9 mouse cellular contexts compared by ENCODE assay signal in genomic region chr5:100526164-100526563, GRCm38 (mm10). TPM values are rescaled to one million over a fixed set of nuclear protein-coding genes. Genes with fewer than 3 reads are reported as not detected.
DNase-seq lines count a peak whose midpoint lies in the region; ATAC-seq lines count a peak whose summit lies in the region.
"Had no signal": no experiment of that assay in that cellular context is flagged by ENCODE, and none has a peak within 500 bp of the region (broad histone marks: within the 10 kb centered on the region; RNA-seq: fewer than 3 reads in every experiment).

No protein-coding gene starts in this region.

- peak; percentile 37 to 63 for DNase-seq in left cerebral cortex, postnatal 14 days (ENCODE audit: low spot score in 2 of 2)
- no peak for DNase-seq in left cerebral cortex, postnatal 4 days
- peak; percentile 46 to 54 for DNase-seq in lung, adult 18-20 months
- peak; percentile 15 to 16 for DNase-seq in spleen, postnatal 14 days (ENCODE audit: low spot score in 2 of 2)
- DNase-seq in forebrain, embryonic 11.5 days (ENCODE audit: low spot score), result no peak
- no peak for DNase-seq in right cerebral cortex, postnatal 25 days
- no peak for DNase-seq in ovary, postnatal 14 days (ENCODE audit: low spot score)

- no peak overlapping the region for H3K9ac ChIP-seq in heart, embryonic 11.5 days (ENCODE audit: low read depth, low read length)
- no peak overlapping the region for H3K9ac ChIP-seq in forebrain, embryonic 11.5 days (ENCODE audit: low read length)

- H3K4me2 ChIP-seq in heart, embryonic 11.5 days, result no peak overlapping the region
- H3K4me2 ChIP-seq in forebrain, embryonic 11.5 days (ENCODE audit: low read depth, low read length, severe bottlenecking), result no peak overlapping the region

- no peak overlapping the region for H3K4me3 ChIP-seq in heart, embryonic 11.5 days (ENCODE audit: low read depth, low read length)
- no peak overlapping the region for H3K4me3 ChIP-seq in forebrain, embryonic 11.5 days (ENCODE audit: low read depth, low read length)

- 0 out of 2 replicates have a peak overlapping the region, but pooled peaks have one; percentile 50 for H3K27ac ChIP-seq in heart, embryonic 11.5 days (ENCODE audit: low read depth, low read length)
- no peak overlapping the region for H3K27ac ChIP-seq in forebrain, embryonic 11.5 days (ENCODE audit: low read depth, low read length)

- H3K4me1 ChIP-seq in heart, embryonic 11.5 days (ENCODE audit: control insufficient read depth, insufficient read depth, low read length), result peaks cover 6% of the 10 kb centered on the region; the same call in 1 of the 2 replicates
- no peaks in the 10 kb centered on the region for H3K4me1 ChIP-seq in forebrain, embryonic 11.5 days (replicated peaks; ENCODE audit: control insufficient read depth, insufficient read depth, low read length)

- intact Hi-C loops in left cerebral cortex, postnatal 14 days (cut with DNase I), result no loop called here
- intact Hi-C loops in left cerebral cortex, postnatal 4 days (cut with DNase I), result no loop called here

- peaks cover 13% of the 10 kb centered on the region for H3K36me3 ChIP-seq in heart, embryonic 11.5 days (ENCODE audit: control insufficient read depth, insufficient read depth, low read length)
- peaks cover 4% of the 10 kb centered on the region; the same call in 1 of the 2 replicates for H3K36me3 ChIP-seq in forebrain, embryonic 11.5 days (ENCODE audit: control insufficient read depth, insufficient read depth, low read length)

- H3K27me3 ChIP-seq in heart, embryonic 11.5 days (ENCODE audit: control insufficient read depth, insufficient read depth, low read length), result no peaks in the 10 kb centered on the region
- no peaks in the 10 kb centered on the region for H3K27me3 ChIP-seq in forebrain, embryonic 11.5 days (ENCODE audit: control insufficient read depth, insufficient read depth, low read length)

- 46% methylated on average over 7 of the region's 7 CpGs for WGBS in heart, embryonic 11.5 days (ENCODE audit: insufficient replicate concordance)
- WGBS in forebrain, embryonic 11.5 days, result 92% methylated on average over 7 of the region's 7 CpGs

- ATAC-seq in heart, embryonic 11.5 days (replicated peaks; ENCODE audit: insufficient number of reproducible peaks, low FRiP score, low TSS enrichment), result no peak
- no peak for ATAC-seq in forebrain, embryonic 11.5 days (replicated peaks; ENCODE audit: low FRiP score)

- no peaks in the 10 kb centered on the region for H3K9me3 ChIP-seq in heart, embryonic 11.5 days (replicated peaks; ENCODE audit: control insufficient read depth, low read length)
- H3K9me3 ChIP-seq in forebrain, embryonic 11.5 days (ENCODE audit: control insufficient read depth, low read length), result no peaks in the 10 kb centered on the region

RNA-seq across cellular contexts. Expression of gene Cops4, which starts 8.1 kb away (rescaled TPM):
- total RNA-seq in left cerebral cortex, postnatal 14 days (2021), result 10 to 100 TPM; 73.3 to 73.8 TPM
- 10 to 100 TPM; 80.3 to 83.3 TPM for total RNA-seq in left cerebral cortex, postnatal 4 days (2021)
- polyA plus RNA-seq in heart, embryonic 11.5 days (2014; fragmentation: Nextera tagmentation; extraction: Ambion mirVana), result 165 and 180 TPM in 2 replicates
- polyA plus RNA-seq in forebrain, embryonic 11.5 days (2014; fragmentation: Nextera tagmentation; extraction: Ambion mirVana), result 227 and 231 TPM in 2 replicates

RNA-seq across cellular contexts. Expression of gene Lin54, which starts 25.7 kb away (rescaled TPM):
- total RNA-seq in left cerebral cortex, postnatal 14 days (2021), result 10 to 100 TPM; 15.5 to 17.3 TPM
- total RNA-seq in left cerebral cortex, postnatal 4 days (2021), result 10 to 100 TPM; 18.4 to 18.6 TPM
- 13.0 and 14.1 TPM in 2 replicates for polyA plus RNA-seq in heart, embryonic 11.5 days (2014; fragmentation: Nextera tagmentation; extraction: Ambion mirVana)
- polyA plus RNA-seq in forebrain, embryonic 11.5 days (2014; fragmentation: Nextera tagmentation; extraction: Ambion mirVana), result 18.5 and 22.0 TPM in 2 replicates

RNA-seq across cellular contexts. Expression of gene Plac8, which starts 45.9 kb away (rescaled TPM):
- not detected for total RNA-seq in left cerebral cortex, postnatal 14 days (2021)
- total RNA-seq in left cerebral cortex, postnatal 4 days (2021), result 1 to 10 TPM in 1 of 2 experiments, not detected in 1; 1.9 TPM
- polyA plus RNA-seq in heart, embryonic 11.5 days (2014; fragmentation: Nextera tagmentation; extraction: Ambion mirVana), result 7.1 and 8.2 TPM in 2 replicates
- 1.3 and 1.4 TPM in 2 replicates for polyA plus RNA-seq in forebrain, embryonic 11.5 days (2014; fragmentation: Nextera tagmentation; extraction: Ambion mirVana)
- total RNA-seq: left cerebral cortex, adult 8-10 months had no signal

Comparison
In these comparisons a context has a peak if more than half of its experiments do, and no peak if none do; other contexts are left out.
1. DNase-seq: peak in left cerebral cortex, postnatal 14 days (2 of 2), lung, adult 18-20 months (2 of 2) and spleen, postnatal 14 days (2 of 2); none in left cerebral cortex, postnatal 4 days (single experiment), forebrain, embryonic 11.5 days (single experiment), right cerebral cortex, postnatal 25 days (single experiment) and ovary, postnatal 14 days (single experiment).